Mouse (Mus musculus): ENCODE data around the gene Rsph3b. TPM values are rescaled to one million over a fixed set of nuclear protein-coding genes. Genes with fewer than 3 reads are reported as not detected.
A peak's percentile ranks its signal among the peaks of the same experiment; 100 is the strongest.
"Not testable (repeated sequence)": the region's sequence is repeated elsewhere in the genome, so short reads cannot be mapped to it uniquely, and the experiment has no call there.

The Rsph3b gene
- polyA plus RNA-seq, 3 experiments from 2014 or later, result 29.8 to 37.5 (median 31.3) TPM

DNA sequence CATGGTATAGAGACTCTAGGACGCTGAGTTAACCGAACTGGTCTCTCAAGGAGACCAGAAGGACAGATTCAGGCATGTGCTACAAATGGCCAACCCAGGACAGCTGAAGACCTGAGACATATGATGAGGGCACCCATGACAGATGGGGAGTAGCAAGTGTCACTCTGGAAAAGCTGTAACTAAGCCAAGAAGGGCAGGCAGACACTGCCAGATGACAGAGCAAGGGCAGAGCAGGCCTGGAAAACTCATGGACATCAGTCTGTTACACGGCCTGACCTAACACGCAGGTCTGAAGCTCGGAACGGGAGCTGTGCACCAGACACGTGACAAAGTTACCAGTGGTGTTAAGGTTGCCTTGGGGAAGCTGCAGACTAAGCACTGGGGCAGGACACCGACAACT is 10.4 kb upstream of the Rsph3b start:
- not testable (repeated sequence) for ATAC-seq

DNA sequence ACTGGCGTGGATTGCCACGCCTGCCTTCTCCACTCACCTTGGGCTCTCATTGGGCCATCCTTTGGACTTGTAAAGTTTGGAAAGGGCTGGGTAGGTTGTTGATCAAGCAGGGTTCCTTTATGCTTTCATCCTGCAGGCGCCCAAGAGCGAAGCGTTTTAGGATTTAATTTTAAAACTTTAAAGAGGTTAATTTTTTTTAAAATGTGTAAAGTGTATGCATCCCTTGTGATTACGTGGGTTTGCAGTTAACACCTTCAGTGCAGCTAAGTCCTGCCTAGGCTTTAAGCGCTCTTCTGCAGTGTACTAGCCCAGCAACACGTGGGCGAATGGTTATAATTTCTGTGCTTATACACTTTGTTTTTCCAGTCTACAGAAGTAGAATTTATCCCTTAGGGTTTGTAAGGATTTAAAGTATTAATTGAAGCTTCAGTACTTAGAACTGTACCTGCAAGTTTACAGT is 317 bp upstream of the Rsph3b start:
- peak; percentile 33 for ATAC-seq

DNA sequence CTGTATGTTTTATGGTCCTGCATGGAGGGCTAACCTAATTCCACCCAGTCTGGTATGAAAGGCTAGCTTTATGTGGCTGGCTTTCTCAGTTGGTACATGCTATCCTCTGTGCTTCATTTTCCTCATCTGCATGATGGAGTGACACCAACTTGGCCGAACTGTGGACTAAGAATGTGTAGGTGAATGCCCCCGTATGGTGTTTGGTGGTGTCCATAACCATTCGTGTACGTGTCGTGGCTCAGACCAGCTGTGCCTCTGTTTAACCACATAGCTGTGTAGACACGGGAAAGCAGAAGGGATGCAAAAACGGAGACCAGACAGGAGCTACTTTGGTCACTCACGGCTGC is 872 bp downstream of the Rsph3b start:
- ATAC-seq, result not testable (repeated sequence)

DNA sequence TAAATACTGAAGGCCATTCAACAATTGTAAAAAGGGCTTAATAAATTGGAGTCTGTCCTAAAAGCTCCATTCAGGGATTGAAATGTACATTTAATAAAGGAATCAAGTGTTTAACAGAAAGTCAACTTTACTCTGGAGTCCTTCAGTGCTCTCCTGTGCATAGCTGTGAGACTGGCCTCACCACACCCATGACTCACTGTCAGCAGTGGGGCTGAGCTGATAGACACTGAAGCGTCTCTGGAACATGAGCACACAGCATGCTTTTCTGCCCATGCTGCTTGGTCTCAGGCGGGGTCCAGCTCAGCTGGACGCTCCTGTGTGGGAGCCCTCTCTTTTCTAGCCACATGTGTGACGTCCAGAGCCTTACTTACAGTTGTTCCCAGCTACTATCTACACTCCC is 5.9 kb downstream of the Rsph3b start:
- ATAC-seq, result not testable (repeated sequence)

DNA sequence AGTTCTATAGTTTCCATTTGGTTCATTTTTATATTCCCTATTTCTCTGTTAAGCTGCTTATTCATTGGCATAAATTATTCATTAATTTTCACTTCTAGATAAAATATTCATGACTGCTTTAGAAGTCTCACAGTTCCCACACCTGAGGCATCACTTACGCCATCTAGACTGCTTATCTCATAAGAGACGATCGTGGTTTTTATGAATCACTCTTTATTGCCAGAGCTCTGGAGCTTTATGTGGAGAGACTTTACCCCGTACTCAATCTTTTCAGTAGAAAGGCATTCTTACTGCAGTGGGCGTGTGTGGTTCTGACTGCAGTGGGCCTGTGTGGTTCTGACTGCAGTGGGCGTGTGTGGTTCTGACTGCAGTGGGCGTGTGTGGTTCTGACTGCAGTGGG is 16.9 kb downstream of the Rsph3b start:
- not testable (repeated sequence) for ATAC-seq

DNA sequence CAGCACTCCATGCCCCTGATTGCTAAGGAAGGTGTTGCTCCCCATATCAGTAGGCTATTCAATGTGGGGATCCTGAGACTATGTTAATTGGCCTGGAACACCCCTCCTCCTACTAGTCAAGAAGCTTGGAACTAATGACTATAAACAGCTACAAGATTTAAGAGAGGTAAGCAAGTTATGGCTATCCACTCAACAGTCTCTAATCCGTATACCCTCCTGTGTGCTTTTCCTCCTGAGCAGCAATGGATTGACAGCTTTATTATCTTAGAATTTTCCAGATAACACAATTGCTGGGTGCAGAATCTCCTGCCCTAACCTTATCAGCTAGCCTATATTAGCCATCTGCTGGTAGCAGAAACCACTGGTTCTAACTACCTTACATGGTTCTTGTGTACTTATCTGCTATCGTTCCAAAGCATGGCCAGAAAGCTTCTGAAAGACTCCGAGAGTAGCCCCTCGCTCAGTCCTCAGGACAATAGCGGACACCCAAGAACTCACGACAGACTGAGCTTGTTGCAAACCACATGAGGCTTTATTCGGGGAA is 28.1 kb downstream of the Rsph3b start:
- not testable (repeated sequence) for ATAC-seq

DNA sequence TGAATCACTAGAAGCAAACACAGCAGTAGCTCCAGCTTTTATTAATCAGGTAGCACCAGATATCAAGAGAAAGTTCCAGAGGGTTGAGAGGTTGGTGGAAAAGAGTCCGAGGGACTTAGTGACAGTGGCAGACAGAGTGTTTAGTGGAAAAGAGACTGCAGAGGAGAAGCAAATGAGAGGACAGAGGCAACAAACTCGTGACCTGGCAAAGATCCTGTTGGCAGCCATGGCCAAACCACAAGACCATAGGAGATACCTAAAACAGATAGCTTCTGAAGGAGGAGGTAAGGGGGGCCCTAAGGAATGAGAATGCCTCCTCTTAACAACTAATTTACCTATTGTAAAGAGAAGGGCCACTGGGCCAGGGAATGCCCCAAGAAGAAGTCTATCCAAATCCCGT is 29.1 kb downstream of the Rsph3b start:
- ATAC-seq, result not testable (repeated sequence)

DNA sequence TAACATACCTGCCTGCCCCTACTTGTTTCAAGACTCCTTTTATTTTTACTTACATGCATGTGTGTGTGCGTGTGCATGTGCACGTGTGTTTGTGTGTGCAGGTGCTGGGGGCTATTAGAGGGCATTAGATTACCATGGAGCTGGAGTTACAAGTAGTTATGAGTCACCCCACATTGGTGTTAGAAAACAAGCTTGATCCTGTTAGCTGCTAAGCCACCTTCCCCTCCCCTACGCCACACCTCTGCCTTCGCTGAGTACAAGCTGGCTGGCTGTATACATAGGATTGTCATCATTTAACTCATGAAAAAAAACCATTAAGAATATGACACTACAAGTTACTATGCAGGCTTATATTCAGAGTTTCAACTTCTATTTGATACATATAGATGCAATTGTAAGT is 33.2 kb downstream of the Rsph3b start:
- ATAC-seq, result not testable (repeated sequence)

DNA sequence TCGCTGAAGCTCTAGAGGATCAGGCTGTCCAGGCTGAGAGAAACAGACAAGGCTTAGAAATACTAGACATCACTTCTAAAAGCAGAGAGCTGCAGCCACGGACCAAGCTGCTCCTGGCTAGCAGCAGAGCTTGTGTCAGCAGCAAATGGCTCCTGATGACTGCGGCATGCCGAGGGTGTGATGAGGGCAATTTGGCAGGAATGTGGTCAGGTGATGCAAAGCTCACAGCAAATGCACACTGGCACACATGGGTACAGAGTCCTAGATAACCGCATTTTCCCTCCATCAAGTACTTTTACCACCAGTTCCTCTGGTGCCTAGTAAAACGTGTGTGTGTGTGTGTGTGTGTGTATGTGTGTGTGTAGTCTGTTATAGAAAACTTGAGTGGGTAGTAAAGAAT is 34.4 kb downstream of the Rsph3b start:
- ATAC-seq, result not testable (repeated sequence)

DNA sequence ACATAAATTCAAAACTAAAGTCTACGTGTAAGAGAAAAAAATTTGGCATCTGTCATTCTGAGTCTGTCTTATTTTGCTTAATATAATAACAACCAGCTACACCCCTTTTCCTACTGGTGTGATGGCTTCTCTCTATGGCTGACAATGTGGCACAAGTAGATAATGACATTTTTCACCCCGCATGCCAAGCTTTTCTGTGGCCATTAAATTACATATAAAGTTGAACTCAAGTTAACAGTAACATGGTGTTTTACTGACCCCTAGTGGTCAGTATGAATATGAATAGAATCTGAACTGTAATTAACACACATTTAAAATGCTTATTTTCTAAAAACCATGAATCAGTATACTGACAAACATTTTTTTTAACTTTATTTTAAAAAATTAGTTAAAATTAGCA is 48.1 kb downstream of the Rsph3b start:
- peak; percentile 63 for ATAC-seq

DNA sequence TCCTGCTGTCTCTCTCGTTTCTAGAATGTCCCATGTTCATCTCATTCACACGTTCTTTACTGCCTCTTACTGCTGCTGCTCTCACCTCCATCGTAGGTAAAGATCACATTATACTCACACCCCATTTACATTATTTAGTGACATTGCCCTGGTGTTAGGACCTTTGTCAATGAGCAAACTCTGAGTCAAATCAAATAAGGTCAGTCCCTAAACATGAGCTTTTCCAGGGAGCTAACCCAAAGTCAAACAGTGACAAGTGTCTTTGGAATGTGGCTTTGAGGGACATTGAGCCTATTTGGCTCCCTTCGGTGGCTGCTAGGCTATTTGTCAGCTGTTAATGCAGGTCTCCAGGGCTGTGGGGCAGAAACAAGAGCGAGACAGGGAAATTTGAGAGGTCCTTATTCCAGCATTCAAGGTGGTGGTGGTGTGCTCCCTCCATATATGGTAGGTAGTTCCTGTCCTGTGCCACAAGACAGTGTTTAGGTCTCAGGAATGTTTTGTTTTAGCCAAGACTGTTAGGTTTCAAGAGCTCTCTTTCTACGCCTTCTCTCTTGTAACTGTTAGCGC is 50.4 kb downstream of the Rsph3b start:
- not testable (repeated sequence) for ATAC-seq

DNA sequence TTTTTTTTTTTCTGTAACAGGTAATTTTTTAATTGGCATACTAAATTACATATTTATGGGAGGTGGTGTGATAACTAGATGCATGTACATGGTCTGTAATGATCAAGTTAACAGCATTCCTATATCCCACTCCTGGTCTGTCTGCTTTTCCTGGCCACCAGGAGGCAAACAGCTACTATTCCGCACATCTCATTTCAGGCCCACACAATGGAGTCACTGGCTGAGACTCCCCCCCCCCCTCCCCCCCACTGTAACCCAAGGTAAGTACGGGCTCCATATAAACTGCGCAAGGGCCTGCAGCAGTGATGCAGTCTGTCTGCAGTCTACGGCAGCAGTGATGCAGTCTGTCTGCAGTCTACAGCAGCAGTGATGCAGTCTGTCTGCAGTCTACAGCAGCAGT is 51.7 kb downstream of the Rsph3b start:
- no peak for ATAC-seq

DNA sequence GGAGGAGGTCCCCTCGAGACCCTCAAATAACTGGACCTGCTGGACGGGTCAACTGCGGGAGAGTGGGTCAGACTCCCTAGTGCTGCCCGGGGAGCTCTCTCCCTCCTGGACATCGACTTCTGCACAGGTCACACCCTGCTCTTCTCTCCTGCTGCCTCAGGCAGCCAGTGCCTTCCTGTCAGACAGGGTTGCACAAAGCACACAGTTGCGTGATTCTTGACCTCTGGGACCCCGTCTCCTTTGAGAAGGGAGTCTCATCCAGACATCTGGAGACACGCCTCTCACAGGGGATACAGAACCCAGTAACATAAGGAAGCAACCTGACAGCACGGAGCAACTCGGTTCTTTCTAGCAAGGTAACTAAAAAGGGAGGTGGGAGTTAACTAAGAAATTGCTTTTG is 55.1 kb downstream of the Rsph3b start:
- no peak for ATAC-seq

DNA sequence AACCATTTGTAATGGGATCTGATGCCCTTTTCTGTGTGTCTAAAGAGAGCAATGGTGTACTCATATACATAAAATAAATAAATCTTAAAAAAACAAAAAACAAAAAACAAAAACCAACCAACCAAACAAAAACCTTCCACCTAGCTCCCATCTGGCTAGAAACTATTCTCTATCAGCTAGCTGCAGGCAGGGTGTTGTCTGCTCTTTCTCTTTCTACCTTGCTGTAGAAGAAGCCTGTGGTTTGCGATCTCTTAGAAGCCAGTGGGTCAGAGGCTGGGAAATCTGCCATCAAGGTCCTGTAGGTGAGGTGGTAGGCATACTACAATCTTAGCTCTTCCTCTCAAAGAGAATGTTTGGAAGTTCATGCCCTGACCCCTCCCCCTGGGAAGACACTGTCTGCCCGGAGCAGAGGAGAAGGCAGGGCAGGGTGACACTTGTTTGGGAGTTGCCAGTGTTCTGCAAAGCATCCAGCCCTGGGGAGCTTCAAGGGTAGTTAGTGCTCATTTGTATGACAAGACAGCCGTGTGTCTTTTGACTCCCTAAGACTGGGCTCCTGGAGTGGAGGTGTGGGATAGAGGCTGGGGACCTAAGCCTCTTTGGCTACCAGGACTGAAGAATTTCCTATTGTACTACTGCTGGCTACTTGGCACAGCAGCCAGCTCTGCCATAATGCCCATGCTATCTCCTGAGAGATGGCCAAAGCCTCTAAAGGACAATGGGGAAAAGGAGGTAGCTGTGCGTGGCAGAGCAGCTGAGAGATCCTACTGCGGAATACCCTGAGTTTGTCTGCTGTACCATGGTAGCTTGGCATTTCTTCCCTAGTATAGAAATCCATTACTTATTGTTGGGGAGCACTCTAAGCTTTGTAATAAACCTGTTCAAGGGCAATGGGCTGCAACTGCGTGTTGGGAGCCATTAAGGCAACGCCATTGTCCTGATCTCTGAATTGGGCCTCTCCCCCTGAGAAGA is 56.2 kb downstream of the Rsph3b start:
- ATAC-seq, result no peak

DNA sequence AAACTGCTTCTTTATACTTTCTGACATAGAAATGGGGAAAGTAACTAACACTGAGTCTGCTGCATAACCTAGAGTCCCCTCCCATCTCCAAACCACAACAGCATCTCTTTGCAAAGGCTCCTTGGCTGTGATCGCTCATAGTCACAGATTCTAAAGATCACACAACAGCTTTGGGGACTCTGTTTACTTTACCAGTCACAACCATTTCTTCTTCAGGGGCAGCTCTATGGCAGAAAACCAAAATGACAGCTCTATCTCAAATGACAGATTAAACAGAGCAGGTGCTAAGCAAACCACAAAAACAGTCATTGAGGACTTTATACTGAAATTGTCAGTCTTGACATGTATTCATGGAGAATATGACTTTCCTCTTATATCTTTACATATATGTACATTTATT is 62.0 kb downstream of the Rsph3b start:
- no peak for ATAC-seq

DNA sequence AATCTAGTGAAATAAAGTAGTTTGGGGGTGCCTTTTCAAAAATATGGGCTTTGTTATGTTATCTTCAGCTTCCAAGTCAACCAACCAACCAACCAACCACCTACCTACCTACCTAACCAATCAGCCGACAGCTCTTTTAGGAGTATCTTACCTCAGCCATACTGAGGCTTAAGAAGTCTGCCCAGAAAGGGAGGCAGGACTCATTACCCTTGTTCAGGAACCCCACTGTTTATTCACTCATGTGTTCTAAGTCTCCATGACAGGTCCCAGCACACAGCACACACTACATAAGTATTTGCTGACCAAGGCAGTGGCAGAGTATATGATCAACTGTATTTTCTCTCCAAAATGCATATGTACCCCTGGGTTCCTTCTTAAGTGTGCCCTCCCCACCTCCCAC is 64.0 kb downstream of the Rsph3b start:
- ATAC-seq, result no peak

DNA sequence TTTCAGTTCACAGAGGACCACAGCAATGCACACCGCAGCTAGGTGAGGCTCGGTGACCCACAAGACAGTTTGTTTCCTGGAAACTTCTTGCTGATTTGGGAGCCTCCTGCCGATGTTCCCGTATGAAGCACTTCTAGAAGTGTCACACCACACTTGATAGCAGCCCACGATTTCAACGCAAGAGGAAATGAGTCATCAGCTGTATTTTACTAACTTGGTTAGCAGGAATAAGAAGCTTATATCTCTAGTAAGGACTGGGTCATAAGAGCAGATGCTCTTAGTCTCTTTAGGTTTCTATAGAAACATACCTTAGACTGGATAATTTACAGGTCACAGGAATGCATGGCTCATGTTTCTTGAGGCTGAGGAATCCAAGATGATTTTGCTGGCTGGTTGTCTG is 67.2 kb downstream of the Rsph3b start:
- no peak for ATAC-seq

DNA sequence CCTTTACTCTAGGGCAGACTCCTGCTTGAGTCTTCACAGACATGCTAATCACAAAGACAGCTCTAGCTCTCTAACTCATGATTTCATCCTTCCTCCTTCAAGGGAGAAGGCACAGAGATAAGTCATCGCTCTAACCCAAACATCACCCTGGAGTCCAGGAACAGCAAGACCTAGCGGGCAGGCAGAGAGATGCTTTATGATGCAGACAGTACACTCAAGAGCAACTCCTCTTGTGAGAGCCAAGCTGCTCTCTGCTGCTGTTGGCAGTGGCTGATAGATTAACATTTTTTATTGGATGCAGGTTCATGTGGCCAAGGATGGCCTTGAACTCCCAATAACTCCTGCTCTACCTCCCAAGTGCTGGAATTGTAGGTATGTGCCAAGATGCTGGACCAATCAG is 77.1 kb downstream of the Rsph3b start:
- no peak for ATAC-seq

DNA sequence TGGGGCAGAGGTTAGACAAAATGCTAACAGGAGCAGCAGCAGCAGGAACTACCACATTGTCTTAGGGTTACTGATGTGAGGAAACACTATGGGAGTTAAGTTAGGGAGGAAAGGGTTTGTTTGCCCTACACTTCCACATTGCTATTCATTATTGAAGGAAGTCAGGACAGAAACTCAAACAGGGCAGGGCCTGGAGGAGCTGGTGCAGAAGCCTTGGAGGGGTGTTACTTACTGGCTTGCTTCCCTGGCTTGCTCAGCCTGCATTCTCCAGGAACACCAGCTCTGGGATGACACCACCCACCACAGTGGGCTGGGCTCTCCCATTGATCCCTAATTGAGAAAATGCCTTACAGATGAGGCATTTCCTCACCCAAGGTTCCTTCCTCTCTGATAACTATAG is 79.7 kb downstream of the Rsph3b start:
- no peak for ATAC-seq

DNA sequence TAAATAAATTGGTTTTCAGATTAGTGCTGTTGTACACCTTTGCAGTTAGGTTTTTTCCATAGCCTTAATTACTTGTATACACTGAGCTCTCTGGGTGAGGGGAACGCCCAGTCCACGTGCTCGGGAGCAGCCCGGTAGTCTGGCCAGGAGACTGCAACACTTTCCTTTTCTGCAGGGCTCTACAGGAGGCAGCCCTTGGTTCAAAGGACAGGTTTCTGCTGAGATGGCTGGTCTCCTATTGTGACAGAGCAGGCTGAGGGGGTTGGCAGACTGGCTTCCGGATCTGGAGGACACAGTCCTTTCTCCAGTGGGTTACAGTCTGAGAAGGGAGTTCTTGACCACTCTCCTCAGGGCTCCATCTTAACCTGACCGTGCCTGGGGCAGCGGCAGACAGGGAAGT is 80.7 kb downstream of the Rsph3b start:
- ATAC-seq, result no peak

DNA sequence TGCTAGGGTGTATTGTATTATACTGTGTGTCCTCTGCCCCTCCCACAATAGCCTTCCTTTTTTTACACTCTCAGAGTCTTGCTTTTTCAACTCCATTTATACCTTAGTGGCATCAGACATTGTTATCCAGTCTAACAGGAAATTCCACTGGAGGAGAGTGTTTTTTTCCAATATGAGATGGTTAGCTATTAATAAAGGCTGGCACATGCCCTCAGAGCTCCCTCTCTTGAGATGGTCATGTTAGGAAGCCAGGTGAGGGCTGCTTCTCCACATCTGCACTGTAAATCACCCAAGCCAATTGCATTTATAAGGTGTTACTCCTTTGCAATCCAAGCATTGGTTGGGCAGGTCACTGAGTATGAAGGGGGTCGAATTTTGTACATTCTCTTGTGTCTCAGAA is 81.9 kb downstream of the Rsph3b start:
- ATAC-seq, result no peak

DNA sequence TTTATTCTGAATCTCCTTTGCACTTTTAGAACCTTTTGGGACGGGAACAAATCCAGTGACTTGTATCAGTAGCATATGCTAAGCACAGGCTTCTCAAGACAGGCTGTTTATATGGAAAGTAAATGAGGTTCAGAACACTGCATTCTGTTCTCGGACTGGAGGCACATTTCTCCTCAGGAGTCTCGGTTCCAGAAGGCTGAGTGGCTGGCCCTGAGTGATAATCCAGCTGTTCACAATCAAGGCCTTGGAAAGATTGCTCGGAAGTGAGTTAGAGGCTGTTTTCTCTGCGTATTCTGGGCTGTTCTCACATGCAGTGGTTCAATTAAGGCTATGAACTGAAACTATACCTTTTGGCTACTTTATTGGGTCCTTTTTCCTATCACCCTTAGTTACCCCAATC is 82.9 kb downstream of the Rsph3b start:
- no peak for ATAC-seq

DNA sequence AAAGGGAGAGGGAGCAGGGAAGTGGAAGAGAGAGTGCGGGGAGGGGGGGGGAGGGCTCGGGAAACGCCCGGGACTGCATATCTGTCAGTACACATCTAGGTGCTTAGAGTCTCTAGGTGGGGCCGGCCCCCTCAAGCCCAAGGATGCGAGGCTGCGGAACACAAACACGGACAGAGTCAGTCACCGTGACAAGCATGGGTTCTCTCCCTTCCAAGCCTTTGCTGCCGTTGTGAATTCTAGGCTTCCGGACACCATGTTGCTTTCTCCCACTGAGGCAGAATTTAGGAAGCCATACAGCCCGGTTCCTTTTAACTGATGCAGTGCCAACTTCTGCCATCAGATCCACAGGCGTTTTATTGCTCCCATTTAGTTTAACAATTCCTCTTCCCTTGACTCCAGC is 83.6 kb downstream of the Rsph3b start:
- no peak for ATAC-seq

DNA sequence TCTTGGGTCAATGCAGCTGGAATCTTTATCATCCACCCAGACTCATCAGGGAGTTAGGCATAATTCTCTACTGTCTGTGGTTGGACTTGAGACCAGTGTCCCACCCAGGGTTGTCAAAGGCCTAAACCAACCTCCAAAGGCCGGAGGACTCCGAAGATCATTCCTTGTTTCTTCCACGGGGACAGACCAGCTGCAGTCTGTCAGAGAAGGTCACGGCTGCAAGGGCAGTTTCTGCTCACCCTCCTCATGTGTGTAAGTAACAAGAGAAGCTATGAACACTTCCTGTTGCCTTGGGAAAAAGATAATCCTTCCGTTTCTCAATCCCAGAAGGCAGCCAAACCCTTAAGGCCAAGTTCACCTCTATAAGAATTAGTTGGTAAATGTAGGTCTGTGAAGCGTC is 85.0 kb downstream of the Rsph3b start:
- no peak for ATAC-seq

Measured in inflammation-experienced regulatory T-cells, adult 6 months (primary cell).